Mouse (Mus musculus): ENCODE measurements at regions not wholly inside any gene's neighbourhood (a gene's known extent, or its start where the extent isn't known, plus 50 kb on each side); places are given as distances from the start of the nearest gene placed in this dataset.

GRCm38 (mm10) chr13:35171562-35172254, 144.8 kb upstream of the Eci2 start:
- no peaks in the 10 kb centered on the region for H3K9me3 ChIP-seq (replicated peaks)
- H3K4me3 ChIP-seq = no peak overlapping the region
- H3K27ac ChIP-seq = no peak overlapping the region
- peaks cover 21% of the 10 kb centered on the region for H3K4me1 ChIP-seq
- H3K36me3 ChIP-seq = no peaks in the 10 kb centered on the region
- WGBS = 88% methylated on average over 11 of the region's 11 CpGs
- no peaks in the 10 kb centered on the region for H3K27me3 ChIP-seq (ENCODE audit: low read depth, poor library complexity, severe bottlenecking)
- DNase-seq (ENCODE audit: low spot score) = no peak

DNA sequence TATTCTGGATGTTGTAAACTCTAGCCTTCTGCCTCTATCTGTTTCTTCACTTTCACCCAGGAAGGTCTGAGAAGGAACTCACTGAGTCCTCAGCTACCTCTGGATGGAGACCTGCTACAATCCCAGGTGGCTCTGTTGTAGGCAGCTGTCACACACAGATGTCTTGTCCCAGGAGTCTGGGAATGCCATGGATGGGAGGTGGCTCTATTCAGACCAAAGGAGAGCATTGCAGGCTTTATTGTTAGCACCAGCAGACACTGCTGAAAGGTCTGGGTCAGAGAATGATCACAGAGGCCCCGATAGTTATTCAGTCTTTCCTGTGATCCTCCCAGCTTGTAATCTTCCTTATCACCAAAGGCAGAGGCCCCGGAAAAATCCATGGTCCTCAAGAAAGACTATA, 146.6 kb upstream of the Eci2 start:
- 37% methylated on average over 2 of the region's 2 CpGs for WGBS
- DNase-seq (ENCODE audit: low spot score) = no peak
- Histone ChIP-seq H3K27me3 (ENCODE audit: low read depth, poor library complexity, severe bottlenecking) (no peaks in the 10 kb centered on the region), H3K36me3 (no peaks in the 10 kb centered on the region), H3K27ac (no peak overlapping the region), H3K9me3 (replicated peaks) (no peaks in the 10 kb centered on the region), H3K4me1 (peaks cover 30% of the 10 kb centered on the region), H3K4me3 (no peak overlapping the region)

DNA sequence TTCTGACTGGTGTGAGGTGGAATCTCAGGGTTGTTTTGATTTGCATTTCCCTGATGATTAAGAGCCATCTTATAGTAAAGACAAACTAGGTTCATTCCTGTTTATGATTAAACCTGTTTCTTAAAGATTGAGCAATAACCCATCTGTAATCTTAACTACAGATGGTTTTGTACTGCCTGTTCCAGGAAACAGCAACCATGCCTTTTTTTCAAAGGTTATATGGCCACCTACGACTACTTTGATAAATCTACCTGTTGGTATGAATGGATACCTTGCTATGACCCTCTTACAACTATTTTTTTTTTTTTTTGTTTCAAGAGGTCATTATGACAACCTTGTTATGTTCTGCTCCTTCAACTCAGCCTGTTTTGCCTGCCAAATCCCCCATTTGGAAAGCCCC, 148.7 kb upstream of the Eci2 start:
- DNase-seq (ENCODE audit: low spot score) = no peak
- H3K36me3 ChIP-seq = no peaks in the 10 kb centered on the region
- WGBS = 95% methylated on average over 1 of the region's 1 CpGs

DNA sequence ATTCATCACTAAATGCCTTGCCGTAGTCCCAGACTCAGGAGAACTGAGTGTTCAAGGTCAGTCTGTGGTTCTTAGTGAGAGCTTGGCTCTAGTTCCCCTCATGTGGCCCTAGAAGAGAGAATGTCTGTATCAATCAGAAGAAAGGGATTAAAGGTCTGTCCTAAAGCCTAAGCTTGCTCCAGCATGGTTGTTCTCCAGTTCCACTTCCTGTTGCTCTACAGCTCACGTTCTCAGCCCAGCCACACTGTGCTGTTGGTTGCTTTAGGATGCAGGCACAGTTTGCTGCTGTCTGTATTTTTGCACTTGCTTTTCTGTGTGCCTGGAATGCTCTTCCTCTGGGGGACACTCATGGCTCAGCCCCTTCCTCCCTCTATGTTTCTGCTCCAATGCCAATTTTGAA, 150.4 kb upstream of the Eci2 start:
- H3K9me3 ChIP-seq (replicated peaks) = no peaks in the 10 kb centered on the region
- no peak overlapping the region for H3K4me3 ChIP-seq
- no peaks in the 10 kb centered on the region for H3K36me3 ChIP-seq
- H3K27ac ChIP-seq = peak overlapping the region; percentile 58
- H3K4me1 ChIP-seq = peaks cover 27% of the 10 kb centered on the region
- 39% methylated on average over 2 of the region's 2 CpGs for WGBS
- H3K27me3 ChIP-seq (ENCODE audit: low read depth, poor library complexity, severe bottlenecking) = no peaks in the 10 kb centered on the region
- no peak for DNase-seq (ENCODE audit: low spot score)

More for the DNA sequence above, 148.7 kb upstream of the Eci2 start:
- no peak overlapping the region for H3K27ac ChIP-seq
- no peak overlapping the region for H3K4me3 ChIP-seq
- H3K4me1 ChIP-seq = peaks cover 30% of the 10 kb centered on the region
- H3K27me3 ChIP-seq (ENCODE audit: low read depth, poor library complexity, severe bottlenecking) = no peaks in the 10 kb centered on the region
- no peaks in the 10 kb centered on the region for H3K9me3 ChIP-seq (replicated peaks)

DNA sequence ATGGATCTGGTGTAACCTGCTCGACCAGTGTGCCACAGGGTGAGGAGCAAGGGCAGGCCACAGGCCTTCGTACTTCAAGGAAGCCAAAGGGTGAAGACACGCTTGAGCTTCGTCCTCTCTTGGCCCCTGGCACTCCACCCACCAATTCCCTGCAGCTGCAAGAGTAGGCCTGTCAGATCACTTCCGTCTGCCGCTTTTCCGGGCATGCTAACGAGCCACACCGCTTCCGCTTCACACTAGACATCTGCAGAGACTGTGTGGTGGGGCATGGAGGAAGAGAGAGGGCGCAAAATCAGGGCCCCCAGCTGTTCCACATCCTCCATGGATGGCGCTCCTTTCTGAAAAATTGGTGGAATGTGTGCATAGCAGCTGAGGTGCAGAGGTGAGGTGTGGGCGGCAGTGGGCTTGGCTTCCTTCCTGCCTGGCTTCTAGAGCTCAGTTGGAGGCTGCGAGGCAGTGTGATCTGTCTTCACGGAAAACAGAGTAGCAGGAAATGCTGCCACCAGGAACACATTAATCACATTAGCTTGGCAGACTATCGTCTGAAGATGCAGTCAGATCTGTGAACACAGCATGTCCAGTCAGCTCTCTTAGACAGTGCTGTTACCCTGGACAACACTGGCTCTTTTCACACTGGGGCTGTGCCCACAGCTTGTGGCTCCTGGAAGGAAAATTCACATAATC, 162.3 kb upstream of the Eci2 start:
- Histone ChIP-seq H3K27ac (peak overlapping the region; percentile 80), H3K9me3 (replicated peaks) (no peaks in the 10 kb centered on the region), H3K27me3 (ENCODE audit: low read depth, poor library complexity, severe bottlenecking) (no peaks in the 10 kb centered on the region), H3K4me3 (no peak overlapping the region), H3K36me3 (no peaks in the 10 kb centered on the region), H3K4me1 (peaks cover 16% of the 10 kb centered on the region)
- peak; percentile 69 for DNase-seq (ENCODE audit: low spot score)
- 22% methylated on average over 16 of the region's 16 CpGs for WGBS

DNA sequence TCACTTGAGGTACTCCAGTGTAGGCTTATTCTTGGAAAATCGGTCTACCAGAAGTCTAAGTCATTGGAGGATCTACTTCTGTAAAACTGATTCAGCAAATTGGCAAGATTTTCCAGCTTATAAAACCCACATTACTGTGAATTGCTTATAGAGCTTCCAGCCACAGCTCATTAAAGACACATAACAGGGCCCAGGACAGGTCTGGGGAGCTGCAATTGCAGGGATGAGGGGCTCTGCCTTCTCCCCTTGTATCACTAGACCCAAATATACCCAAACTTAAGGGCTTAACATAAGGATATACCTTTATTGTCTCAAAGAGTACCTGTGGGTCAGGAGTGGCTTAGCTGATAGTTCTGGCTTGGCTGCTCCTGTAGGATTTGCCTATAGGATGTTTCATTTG, 175.2 kb upstream of the Eci2 start:
- WGBS = 90% methylated on average over 1 of the region's 1 CpGs
- DNase-seq (ENCODE audit: low spot score) = no peak
- no peaks in the 10 kb centered on the region for H3K9me3 ChIP-seq (replicated peaks)

GRCm38 (mm10) chr13:35208319-35208718, 181.4 kb upstream of the Eci2 start:
- H3K27ac ChIP-seq = no peak overlapping the region
- no peaks in the 10 kb centered on the region for H3K4me1 ChIP-seq
- WGBS = 89% methylated on average over 3 of the region's 3 CpGs
- no peak for DNase-seq (ENCODE audit: low spot score)
- H3K9me3 ChIP-seq (replicated peaks) = no peaks in the 10 kb centered on the region
- H3K27me3 ChIP-seq (ENCODE audit: low read depth, poor library complexity, severe bottlenecking) = no peaks in the 10 kb centered on the region
- no peak overlapping the region for H3K4me3 ChIP-seq
- H3K36me3 ChIP-seq = no peaks in the 10 kb centered on the region

More for the DNA sequence above, 175.2 kb upstream of the Eci2 start:
- Histone ChIP-seq H3K27ac (no peak overlapping the region), H3K4me3 (no peak overlapping the region), H3K4me1 (peaks cover 2% of the 10 kb centered on the region; the same call in 1 of the 2 replicates), H3K36me3 (no peaks in the 10 kb centered on the region), H3K27me3 (ENCODE audit: low read depth, poor library complexity, severe bottlenecking) (no peaks in the 10 kb centered on the region)

- Histone ChIP-seq H3K36me3 (no peaks in the 10 kb centered on the region), H3K9me3 (replicated peaks) (no peaks in the 10 kb centered on the region), H3K4me3 (no peak overlapping the region), H3K4me1 (no peaks in the 10 kb centered on the region), H3K27me3 (ENCODE audit: low read depth, poor library complexity, severe bottlenecking) (no peaks in the 10 kb centered on the region), H3K27ac (no peak overlapping the region)
- DNase-seq (ENCODE audit: low spot score) = no peak
- 81% methylated on average over 4 of the region's 4 CpGs for WGBS
Measured at GRCm38 (mm10) chr13:35209551-35209950, 182.7 kb upstream of the Eci2 start.

- H3K9me3 ChIP-seq (replicated peaks) = no peaks in the 10 kb centered on the region
- DNase-seq (ENCODE audit: low spot score) = no peak
- no peaks in the 10 kb centered on the region for H3K27me3 ChIP-seq (ENCODE audit: low read depth, poor library complexity, severe bottlenecking)
- WGBS = 93% methylated on average over 9 of the region's 9 CpGs
- H3K4me3 ChIP-seq = no peak overlapping the region
- H3K4me1 ChIP-seq = no peaks in the 10 kb centered on the region
- H3K27ac ChIP-seq = no peak overlapping the region
- H3K36me3 ChIP-seq = no peaks in the 10 kb centered on the region
Measured at GRCm38 (mm10) chr13:35211834-35212233, 184.9 kb upstream of the Eci2 start.

DNA sequence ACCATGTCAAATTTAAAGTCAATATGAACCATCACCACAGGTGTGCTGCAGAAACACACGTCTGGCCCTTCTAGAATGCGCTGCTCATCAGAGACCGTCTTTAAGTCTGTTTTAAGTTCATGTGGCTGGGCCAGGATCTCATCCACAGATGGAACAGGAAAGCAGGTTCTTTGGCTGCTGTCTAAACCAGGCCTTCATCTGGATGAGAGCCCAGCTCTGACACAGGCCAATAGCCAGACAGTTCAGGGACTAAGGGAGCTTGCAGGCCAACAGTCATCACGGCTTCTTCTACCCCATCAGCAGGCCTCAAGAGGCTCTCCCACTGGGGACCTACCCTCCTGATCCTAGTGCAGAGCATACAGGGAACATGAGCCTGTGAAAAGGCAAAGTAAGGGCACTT, 185.4 kb upstream of the Eci2 start:
- 95% methylated on average over 4 of the region's 4 CpGs for WGBS
- H3K4me1 ChIP-seq = no peaks in the 10 kb centered on the region
- H3K9me3 ChIP-seq (replicated peaks) = no peaks in the 10 kb centered on the region
- H3K36me3 ChIP-seq = no peaks in the 10 kb centered on the region
- no peak for DNase-seq (ENCODE audit: low spot score)
- no peak overlapping the region for H3K27ac ChIP-seq
- no peaks in the 10 kb centered on the region for H3K27me3 ChIP-seq (ENCODE audit: low read depth, poor library complexity, severe bottlenecking)
- H3K4me3 ChIP-seq = no peak overlapping the region

DNA sequence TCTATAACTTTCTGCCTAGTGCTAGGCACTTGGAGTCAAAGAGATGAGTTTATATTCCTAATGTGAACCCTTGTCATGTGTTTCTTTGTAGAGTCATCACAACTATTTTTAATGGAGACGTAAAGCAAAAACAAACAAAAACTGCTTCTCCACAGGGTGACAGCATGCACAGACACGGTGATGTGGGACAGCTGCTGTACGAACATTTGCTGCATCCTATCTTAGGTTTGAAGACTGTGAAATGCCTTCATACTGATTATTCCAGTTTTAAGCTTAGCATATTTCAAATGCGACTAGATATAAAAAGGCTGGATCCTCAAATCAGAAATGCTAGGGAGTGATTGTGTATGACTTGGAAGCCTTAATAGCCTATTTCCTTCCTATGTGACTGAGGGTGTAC, 187.3 kb upstream of the Eci2 start:
- 96% methylated on average over 4 of the region's 4 CpGs for WGBS
- H3K27me3 ChIP-seq (ENCODE audit: low read depth, poor library complexity, severe bottlenecking) = no peaks in the 10 kb centered on the region
- no peaks in the 10 kb centered on the region for H3K36me3 ChIP-seq
- DNase-seq (ENCODE audit: low spot score) = no peak
- no peaks in the 10 kb centered on the region for H3K4me1 ChIP-seq
- no peaks in the 10 kb centered on the region for H3K9me3 ChIP-seq (replicated peaks)
- no peak overlapping the region for H3K4me3 ChIP-seq
- H3K27ac ChIP-seq = no peak overlapping the region

GRCm38 (mm10) chr13:35226142-35226829, 199.4 kb upstream of the Eci2 start:
- 89% methylated on average over 7 of the region's 7 CpGs for WGBS
- H3K9me3 ChIP-seq (replicated peaks) = no peaks in the 10 kb centered on the region
- no peaks in the 10 kb centered on the region for H3K4me1 ChIP-seq

DNA sequence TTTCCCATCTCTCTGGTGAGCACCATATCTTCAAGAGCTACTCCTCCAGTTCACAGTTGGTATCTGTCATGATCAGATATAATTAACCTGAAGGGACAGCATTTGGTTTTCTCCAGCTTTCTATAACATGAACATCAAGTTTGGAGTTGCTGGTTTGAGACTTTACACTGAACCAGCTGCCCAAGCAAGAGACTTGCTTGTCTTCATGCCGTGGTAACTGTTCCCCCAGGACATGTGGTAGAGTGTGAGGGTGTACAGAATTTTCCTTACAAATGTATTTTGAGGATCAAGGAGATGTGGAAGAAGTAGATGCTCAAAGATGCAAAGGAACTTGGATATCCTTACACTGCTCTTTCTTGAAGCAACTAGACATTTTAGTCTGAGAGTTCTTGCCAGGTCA, 200.0 kb upstream of the Eci2 start:
- Histone ChIP-seq H3K4me1 (no peaks in the 10 kb centered on the region), H3K27ac (no peak overlapping the region), H3K27me3 (ENCODE audit: low read depth, poor library complexity, severe bottlenecking) (no peaks in the 10 kb centered on the region), H3K9me3 (replicated peaks) (no peaks in the 10 kb centered on the region), H3K36me3 (no peaks in the 10 kb centered on the region), H3K4me3 (no peak overlapping the region)
- WGBS = 91% methylated on average over 1 of the region's 1 CpGs
- no peak for DNase-seq (ENCODE audit: low spot score)

More at GRCm38 (mm10) chr13:35226142-35226829, 199.4 kb upstream of the Eci2 start:
- Histone ChIP-seq H3K4me3 (no peak overlapping the region), H3K27me3 (ENCODE audit: low read depth, poor library complexity, severe bottlenecking) (no peaks in the 10 kb centered on the region), H3K27ac (no peak overlapping the region), H3K36me3 (no peaks in the 10 kb centered on the region)
- no peak for DNase-seq (ENCODE audit: low spot score)
